Mouse (Mus musculus) spleen, adult 2 months (tissue): Measurements from ENCODE around the gene Pcx.

Experiments used
- CTCF ChIP-seq: fragments of 200-500 bp; IDR thresholded peaks from 2 replicates; pipeline ENCODE4 v1.5.1; 2011; ENCODE audit warnings: mild to moderate bottlenecking, inconsistent platforms; ENCODE audit not compliant: insufficient read depth, insufficient read length, insufficient replicate concordance; ENCODE audit errors: extremely low read depth
- POLR2A ChIP-seq: fragments of 200-500 bp; IDR thresholded peaks from 2 replicates; pipeline ENCODE4 v1.6.1; 2011; ENCODE audit warnings: low read depth, low read length, inconsistent platforms

DNA sequence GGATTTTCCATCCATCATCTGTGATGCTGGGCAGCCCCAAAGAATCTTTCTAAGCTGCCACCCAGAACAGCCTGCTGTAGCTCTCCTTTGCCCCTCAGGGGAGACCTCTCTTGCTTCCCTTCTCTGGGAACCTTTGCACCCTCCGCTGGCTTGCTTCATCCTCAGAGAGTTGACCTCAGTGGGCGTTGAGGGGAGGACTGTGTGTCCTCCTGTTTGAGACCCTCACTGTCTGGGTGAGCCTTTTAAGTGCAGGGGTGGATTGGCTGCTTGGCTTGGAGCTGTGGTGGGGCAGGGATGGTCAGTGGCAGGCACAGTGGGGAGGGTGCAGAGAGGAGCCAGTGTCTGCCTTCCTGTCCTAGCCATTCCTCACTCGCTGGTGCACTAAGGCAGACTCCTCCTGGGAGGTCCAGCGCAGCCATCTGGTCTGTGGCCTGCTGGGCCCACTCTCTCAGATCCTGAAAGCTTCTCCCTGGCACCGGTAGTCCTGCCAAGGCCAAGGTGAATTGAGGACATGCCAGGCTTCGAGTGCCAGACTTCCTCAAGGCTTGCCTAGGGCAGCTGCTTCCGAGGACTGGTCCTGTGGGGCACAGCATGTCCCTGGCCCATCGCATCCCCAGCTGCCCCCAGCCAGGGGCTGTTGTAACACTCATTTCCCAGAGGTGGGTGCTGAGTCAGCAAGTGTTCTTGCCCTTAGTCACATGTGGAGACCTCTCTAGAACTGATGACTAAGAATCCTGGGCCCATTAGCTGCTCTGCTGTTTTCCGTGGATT is 17.6 kb upstream of the Pcx start:
- TF ChIP-seq CTCF (no peak), POLR2A (no peak)
